Mouse (Mus musculus): Measurements from ENCODE around the gene Fry. TPM values are rescaled to one million over a fixed set of nuclear protein-coding genes. Genes with fewer than 3 reads are reported as not detected.

The Fry gene
- polyA plus RNA-seq, 1 experiment from 2014 or later: 5.5 TPM

GRCm38 (mm10) chr5:150177757-150178156, 59.3 kb downstream of the Fry start:
- Histone ChIP-seq H3K4me1 (ENCODE audit: insufficient read depth) (no peaks in the 10 kb centered on the region), H3K27ac (ENCODE audit: low read depth) (no peak overlapping the region), H3K27me3 (ENCODE audit: insufficient read depth, low read length) (no peaks in the 10 kb centered on the region), H3K36me3 (ENCODE audit: insufficient read depth) (no peaks in the 10 kb centered on the region), H3K4me2 (no peak overlapping the region), H3K9me3 (ENCODE audit: low read depth, low read length) (0 out of 2 replicates have a peak, but pooled peaks cover 4% of the 10 kb centered on the region), H3K9ac (no peak overlapping the region), H3K4me3 (ENCODE audit: low read depth, low read length) (no peak overlapping the region)
- DNase-seq: no peak
- no peak for ATAC-seq (ENCODE audit: insufficient read depth)
- no peak for TF ChIP-seq CTCF (IDR thresholded peaks at IDR 0.05; ENCODE audit: low read depth)
- WGBS: 64% methylated on average over 1 of the region's 1 CpGs

- Histone ChIP-seq H3K9me3 (ENCODE audit: low read depth, low read length) (0 out of 2 replicates have a peak, but pooled peaks cover 4% of the 10 kb centered on the region), H3K4me2 (no peak overlapping the region), H3K36me3 (ENCODE audit: insufficient read depth) (no peaks in the 10 kb centered on the region), H3K9ac (no peak overlapping the region), H3K4me3 (ENCODE audit: low read depth, low read length) (no peak overlapping the region), H3K27ac (ENCODE audit: low read depth) (no peak overlapping the region), H3K27me3 (ENCODE audit: insufficient read depth, low read length) (no peaks in the 10 kb centered on the region), H3K4me1 (ENCODE audit: insufficient read depth) (no peaks in the 10 kb centered on the region)
- no peak for ATAC-seq (ENCODE audit: insufficient read depth)
- DNase-seq: no peak
- WGBS: 74% methylated on average over 2 of the region's 2 CpGs
- no peak for TF ChIP-seq CTCF (IDR thresholded peaks at IDR 0.05; ENCODE audit: low read depth)
Observed at GRCm38 (mm10) chr5:150178194-150178801, 59.9 kb downstream of the Fry start.

GRCm38 (mm10) chr5:150180985-150181607, 62.7 kb downstream of the Fry start:
- H3K36me3 ChIP-seq (ENCODE audit: insufficient read depth): no peaks in the 10 kb centered on the region
- no peak for TF ChIP-seq CTCF (IDR thresholded peaks at IDR 0.05; ENCODE audit: low read depth)
- no peak overlapping the region for H3K9ac ChIP-seq
- H3K9me3 ChIP-seq (ENCODE audit: low read depth, low read length): no peaks in the 10 kb centered on the region
- no peaks in the 10 kb centered on the region for H3K4me1 ChIP-seq (ENCODE audit: insufficient read depth)
- 61% methylated on average over 1 of the region's 1 CpGs for WGBS
- no peak overlapping the region for H3K4me2 ChIP-seq
- H3K4me3 ChIP-seq (ENCODE audit: low read depth, low read length): no peak overlapping the region
- no peak for DNase-seq
- no peak for ATAC-seq (ENCODE audit: insufficient read depth)
- H3K27ac ChIP-seq (ENCODE audit: low read depth): no peak overlapping the region
- H3K27me3 ChIP-seq (ENCODE audit: insufficient read depth, low read length): no peaks in the 10 kb centered on the region

- Histone ChIP-seq H3K4me1 (ENCODE audit: insufficient read depth) (no peaks in the 10 kb centered on the region), H3K4me2 (no peak overlapping the region), H3K4me3 (ENCODE audit: low read depth, low read length) (no peak overlapping the region), H3K9me3 (ENCODE audit: low read depth, low read length) (no peaks in the 10 kb centered on the region), H3K27me3 (ENCODE audit: insufficient read depth, low read length) (no peaks in the 10 kb centered on the region), H3K9ac (no peak overlapping the region), H3K36me3 (ENCODE audit: insufficient read depth) (no peaks in the 10 kb centered on the region), H3K27ac (ENCODE audit: low read depth) (no peak overlapping the region)
- no peak for TF ChIP-seq CTCF (IDR thresholded peaks at IDR 0.05; ENCODE audit: low read depth)
- no peak for ATAC-seq (ENCODE audit: insufficient read depth)
- 92% methylated on average over 3 of the region's 3 CpGs for WGBS
- DNase-seq: no peak
Observed at GRCm38 (mm10) chr5:150184959-150185358, 66.5 kb downstream of the Fry start.

- no peak for DNase-seq
- no peaks in the 10 kb centered on the region for H3K9me3 ChIP-seq (ENCODE audit: low read depth, low read length)
- H3K4me3 ChIP-seq (ENCODE audit: low read depth, low read length): no peak overlapping the region
- ATAC-seq (ENCODE audit: insufficient read depth): no peak
- H3K4me2 ChIP-seq: no peak overlapping the region
- H3K4me1 ChIP-seq (ENCODE audit: insufficient read depth): no peaks in the 10 kb centered on the region
- no peak overlapping the region for H3K9ac ChIP-seq
- no peak for TF ChIP-seq CTCF (IDR thresholded peaks at IDR 0.05; ENCODE audit: low read depth)
- no peaks in the 10 kb centered on the region for H3K36me3 ChIP-seq (ENCODE audit: insufficient read depth)
- 77% methylated on average over 4 of the region's 4 CpGs for WGBS
- H3K27me3 ChIP-seq (ENCODE audit: insufficient read depth, low read length): no peaks in the 10 kb centered on the region
- no peak overlapping the region for H3K27ac ChIP-seq (ENCODE audit: low read depth)
Observed at GRCm38 (mm10) chr5:150186121-150186520, 67.7 kb downstream of the Fry start.

- H3K9me3 ChIP-seq (ENCODE audit: low read depth, low read length): no peaks in the 10 kb centered on the region
- TF ChIP-seq CTCF (IDR thresholded peaks at IDR 0.05; ENCODE audit: low read depth): no peak
- no peaks in the 10 kb centered on the region for H3K4me1 ChIP-seq (ENCODE audit: insufficient read depth)
- H3K9ac ChIP-seq: no peak overlapping the region
- ATAC-seq (ENCODE audit: insufficient read depth) (no peak), DNase-seq (no peak)
- no peaks in the 10 kb centered on the region for H3K36me3 ChIP-seq (ENCODE audit: insufficient read depth)
- no peak overlapping the region for H3K4me3 ChIP-seq (ENCODE audit: low read depth, low read length)
- no peak overlapping the region for H3K4me2 ChIP-seq
- H3K27ac ChIP-seq (ENCODE audit: low read depth): no peak overlapping the region
- WGBS: 87% methylated on average over 4 of the region's 4 CpGs
- no peaks in the 10 kb centered on the region for H3K27me3 ChIP-seq (ENCODE audit: insufficient read depth, low read length)
Observed at GRCm38 (mm10) chr5:150186676-150187075, 68.2 kb downstream of the Fry start.

GRCm38 (mm10) chr5:150188031-150188430, 69.6 kb downstream of the Fry start:
- Histone ChIP-seq H3K27ac (ENCODE audit: low read depth) (no peak overlapping the region), H3K9me3 (ENCODE audit: low read depth, low read length) (no peaks in the 10 kb centered on the region), H3K4me2 (no peak overlapping the region), H3K27me3 (ENCODE audit: insufficient read depth, low read length) (no peaks in the 10 kb centered on the region), H3K4me3 (ENCODE audit: low read depth, low read length) (no peak overlapping the region), H3K4me1 (ENCODE audit: insufficient read depth) (no peaks in the 10 kb centered on the region), H3K9ac (no peak overlapping the region), H3K36me3 (ENCODE audit: insufficient read depth) (no peaks in the 10 kb centered on the region)
- ATAC-seq (ENCODE audit: insufficient read depth) (no peak), DNase-seq (no peak)
- 75% methylated on average over 4 of the region's 4 CpGs for WGBS
- no peak for TF ChIP-seq CTCF (IDR thresholded peaks at IDR 0.05; ENCODE audit: low read depth)

All from lung, embryonic 14.5 days (tissue).